Mouse (Mus musculus): ENCODE data around the gene 4930407I10Rik.

DNA sequence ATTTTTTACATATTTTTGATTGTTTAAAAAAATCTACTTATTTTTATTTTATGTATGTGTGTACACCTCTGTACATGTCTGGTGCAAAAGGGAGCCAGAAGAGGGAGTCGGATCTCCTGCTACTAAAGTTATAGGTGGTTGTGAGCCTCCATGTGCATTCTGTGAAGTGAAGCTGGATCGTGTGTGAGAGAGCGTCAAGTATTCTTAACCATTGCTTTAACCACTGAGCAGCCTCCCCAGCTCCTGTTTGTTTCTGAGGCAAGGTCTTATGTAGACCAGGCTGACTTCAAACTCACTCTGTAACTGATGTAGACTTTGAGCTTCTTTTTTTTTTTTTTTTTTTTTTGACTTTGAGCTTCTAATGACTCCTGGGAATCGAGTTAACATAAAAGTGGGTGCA, 41.5 kb upstream of the 4930407I10Rik start:
- TF ChIP-seq CTCF (IDR thresholded peaks at IDR 0.05; ENCODE audit: control insufficient read depth, insufficient read depth, low read length) (no peak), POLR2A (IDR thresholded peaks at IDR 0.05; ENCODE audit: borderline replicate concordance, control insufficient read depth, low read depth, low read length) (no peak)

All from bone marrow, adult 2 months (tissue).